Mouse (Mus musculus) pancreas, adult 10 weeks (tissue): ENCODE results near the gene Nono. TPM values are rescaled to one million over a fixed set of nuclear protein-coding genes. Genes with fewer than 3 reads are reported as not detected.

Experiments
- polyA plus RNA-seq: library from polyadenylated mRNA; stranded (reverse); fragments of 350-450 nt; fragmentation: Illumina TruSeq; extraction: RNeasy Lipid Tissue Mini Kit (QIAGEN cat#74804); gene quantifications from one replicate; pipeline ENCODE4 v1.2.3, GENCODE M21; 2015; ENCODE audit warnings: low read depth, low replicate concordance; ENCODE audit not compliant: insufficient read depth

The Nono gene
- 38.0 TPM for polyA plus RNA-seq

GRCm38 (mm10) chrX:101429142-101429949 lies at the start of gene Nono:
Gene Nono, plus strand, starts transcription at chrX:101429318.

GRCm38 (mm10) chrX:101420700-101421095 lies 8.4 kb upstream of the Nono start, which contains the start of gene Zmym3:
Gene Zmym3, minus strand, starts transcription at chrX:101420849.

GRCm38 (mm10) chrX:101448886-101449475 lies 19.9 kb downstream of the Nono start, which contains the start of gene Itgb1bp2:
Gene Itgb1bp2, plus strand, starts transcription at chrX:101449088.

Other genes starting within 250 kb of the Nono start
- 6.3 TPM for gene Snx12, start 206.8 kb upstream of the Nono start, polyA plus RNA-seq
- 6.7 TPM for gene Foxo4, start 174.8 kb upstream of the Nono start, polyA plus RNA-seq
- gene Gm614, start 165.3 kb upstream of the Nono start, polyA plus RNA-seq: not detected
- gene Il2rg, start 161.1 kb upstream of the Nono start, polyA plus RNA-seq: 4.7 TPM
- gene Gm20489, start 160.3 kb upstream of the Nono start, polyA plus RNA-seq: not detected
- 35.1 TPM for gene Med12, start 155.3 kb upstream of the Nono start, polyA plus RNA-seq
- 0.11 TPM for gene Nlgn3, start 130.2 kb upstream of the Nono start, polyA plus RNA-seq
- gene Gjb1, start 52.9 kb upstream of the Nono start, polyA plus RNA-seq: 25.7 TPM
- 7.9 TPM for gene Zmym3, start 8.5 kb upstream of the Nono start, polyA plus RNA-seq
- 1.0 TPM for gene Itgb1bp2, start 19.8 kb downstream of the Nono start, polyA plus RNA-seq
- gene Taf1, start 103.4 kb downstream of the Nono start, polyA plus RNA-seq: 13.7 TPM
- gene Ogt, start 210.7 kb downstream of the Nono start, polyA plus RNA-seq: 47.6 TPM